Mouse (Mus musculus) cerebellum, postnatal 10 days (tissue): ENCODE measurements around the gene Crmp1.
A peak's percentile ranks its signal among the peaks of the same experiment; 100 is the strongest.

Experiments used
- DNase-seq, 2 experiments: peaks; one replicate each; pipeline ENCODE4 v3.0.0; 2021; ENCODE audit warnings: mixed read lengths in 2 of 2

Gene Crmp1

DNA sequence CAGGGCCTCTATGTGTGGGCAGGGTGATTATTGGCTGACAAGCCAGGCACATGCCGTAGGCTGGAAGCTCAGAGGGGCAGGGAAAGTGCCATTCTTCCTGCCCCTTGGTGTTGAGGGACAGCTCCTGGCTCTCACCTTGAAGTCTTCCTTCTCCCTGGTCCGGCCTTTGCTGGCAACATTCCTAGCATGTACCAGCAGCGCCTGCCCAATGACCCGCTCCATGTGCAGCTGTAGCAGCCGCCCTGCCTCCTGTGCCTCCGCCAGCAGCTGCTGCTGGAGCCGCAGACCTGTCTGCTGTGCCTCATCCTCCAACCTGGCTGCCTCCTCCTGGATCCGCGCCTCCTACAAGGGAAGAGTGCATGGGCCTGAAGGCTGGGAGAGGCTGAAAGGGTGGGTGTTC lies 68.3 kb downstream of the Crmp1 start:
- no peak for DNase-seq

GRCm38 (mm10) chr5:37312980-37313722 lies 71.4 kb downstream of the Crmp1 start:
- no peak for DNase-seq

GRCm38 (mm10) chr5:37318715-37319114 lies 77.0 kb downstream of the Crmp1 start:
- no peak for DNase-seq

- DNase-seq, result no peak
Observed at GRCm38 (mm10) chr5:37320174-37320573, 78.4 kb downstream of the Crmp1 start.

- no peak for DNase-seq
Observed at GRCm38 (mm10) chr5:37320761-37321160, 79.0 kb downstream of the Crmp1 start.

- DNase-seq, result peak in 1 of 2 experiments; percentile 29
Observed at GRCm38 (mm10) chr5:37326675-37327074, 84.9 kb downstream of the Crmp1 start.

DNA sequence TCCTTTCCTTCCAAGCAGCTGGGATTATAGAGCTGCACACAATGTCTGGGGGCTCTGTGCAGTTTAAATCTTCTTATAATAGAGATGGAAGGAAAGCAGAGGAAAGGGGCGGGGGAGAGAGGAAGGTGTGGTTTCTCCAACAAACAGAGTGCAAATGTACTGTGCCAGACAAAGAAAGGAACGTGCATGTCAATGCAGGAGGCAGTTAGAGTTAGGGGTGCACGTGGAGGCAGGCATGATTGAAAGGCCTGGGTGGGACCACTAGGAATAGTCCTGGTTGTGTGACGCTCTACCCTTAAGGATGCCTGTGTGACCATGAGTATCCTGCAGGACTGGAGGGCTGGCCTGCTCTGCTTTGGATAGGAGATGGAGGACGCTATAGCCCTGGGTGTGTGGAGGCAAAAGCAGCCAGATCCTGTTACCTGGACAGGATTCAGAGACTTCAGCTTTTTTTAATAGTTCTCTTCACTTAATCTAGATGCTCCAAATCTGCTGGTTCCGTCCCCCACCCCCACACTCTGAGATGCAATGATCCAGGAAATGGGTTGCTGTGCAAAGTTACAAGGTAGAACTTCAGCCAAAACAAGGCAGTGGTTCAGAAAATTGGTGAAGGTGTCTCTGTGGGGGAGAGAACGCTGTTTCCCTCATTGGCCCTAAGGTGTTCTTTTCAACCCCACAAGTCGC lies 88.9 kb downstream of the Crmp1 start:
- no peak for DNase-seq

- no peak for DNase-seq
Observed at GRCm38 (mm10) chr5:37331133-37331505, 89.4 kb downstream of the Crmp1 start.

GRCm38 (mm10) chr5:37332066-37332465 lies 90.3 kb downstream of the Crmp1 start:
- DNase-seq, result peak; percentile 57 to 69

DNA sequence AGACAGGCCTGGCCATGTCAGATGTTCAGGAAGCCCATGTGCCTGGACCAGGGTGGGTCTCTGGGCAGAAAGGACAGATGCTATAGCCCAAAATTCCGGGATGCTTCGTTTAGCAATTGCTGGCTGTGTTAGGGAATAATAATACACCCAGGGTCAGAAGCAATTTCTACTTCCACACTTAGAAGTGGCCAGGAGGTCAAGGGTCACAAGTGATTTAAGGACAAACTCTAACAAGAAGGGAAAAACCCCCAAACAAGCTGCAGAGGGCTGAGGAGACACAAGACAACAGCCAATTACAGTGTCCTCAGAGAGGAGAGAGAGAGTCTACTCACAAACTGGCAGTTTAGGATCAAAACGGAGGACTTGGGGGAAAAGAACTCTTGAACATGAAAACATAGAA lies 93.3 kb downstream of the Crmp1 start:
- DNase-seq, result no peak

DNA sequence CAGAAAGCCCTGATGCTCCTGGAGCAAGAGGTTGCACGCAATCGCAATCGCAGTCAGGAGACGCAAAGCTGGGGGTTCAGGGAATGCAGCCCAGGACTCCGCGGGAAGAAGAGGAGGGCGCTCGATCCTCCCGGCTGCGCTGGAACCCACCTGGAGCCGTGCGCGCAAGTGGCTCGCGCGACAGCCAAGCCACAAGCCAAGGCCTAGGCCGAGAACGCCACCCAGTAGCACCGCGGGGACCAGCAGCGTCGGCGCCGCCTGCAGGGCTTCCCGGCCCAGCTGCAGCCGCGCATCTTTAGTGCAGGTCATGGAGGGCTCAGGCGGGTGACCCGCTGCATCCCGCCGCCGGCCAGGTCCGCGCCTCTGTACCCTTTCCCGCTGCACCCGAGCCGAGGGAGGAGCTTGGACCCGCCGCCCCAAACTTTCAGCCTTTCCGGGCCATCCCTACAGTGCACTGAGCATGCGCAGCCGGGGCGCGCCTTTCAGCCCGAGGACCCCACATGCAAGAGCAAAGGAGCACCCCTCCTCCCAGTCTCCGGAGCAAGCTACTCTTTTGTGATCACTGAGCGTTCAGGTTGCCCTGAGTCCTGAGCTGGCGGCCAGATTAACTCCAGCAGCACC lies 94.9 kb downstream of the Crmp1 start, which contains the start of gene Evc:
Gene Evc (minus strand): TSS at position 410 of the 621 bp plus-strand sequence.
- peak; percentile 60 to 79 for DNase-seq

GRCm38 (mm10) chr5:37337696-37338095 lies 96.0 kb downstream of the Crmp1 start:
- DNase-seq, result no peak

DNA sequence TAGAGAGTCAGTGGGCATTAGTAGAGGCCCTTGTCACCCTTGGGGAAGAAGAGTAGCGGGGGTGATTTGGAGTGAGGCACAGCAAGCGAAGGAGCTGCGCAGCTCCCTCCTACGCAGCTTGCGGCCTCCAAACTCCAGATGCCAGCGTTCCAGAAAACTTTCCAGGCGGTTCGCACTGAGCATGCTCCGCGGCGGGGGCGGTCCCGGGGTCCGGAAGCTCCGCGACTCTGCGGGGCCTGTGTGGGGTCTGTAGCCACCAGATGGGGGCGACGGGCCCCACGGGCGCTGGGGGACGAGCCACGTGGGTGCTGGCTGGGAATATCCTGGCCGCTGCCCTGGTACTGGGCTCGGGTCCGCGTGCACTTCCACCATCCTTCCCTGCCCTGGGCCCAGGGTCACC lies 96.5 kb downstream of the Crmp1 start, which contains the start of gene Evc2:
Gene Evc2 (plus strand): TSS at position 212 of the 400 bp plus-strand sequence.
- peak; percentile 48 to 73 for DNase-seq
